Mouse (Mus musculus) ZHBTc4 (cell line): Measurements from ENCODE around the gene Trmt5.

ENCODE experiments used
- DNase-seq: peaks from one replicate; pipeline ENCODE4 v3.0.0-alpha.2; 2011; ENCODE audit warnings: low read depth, low spot score

Trmt5 gene

DNA sequence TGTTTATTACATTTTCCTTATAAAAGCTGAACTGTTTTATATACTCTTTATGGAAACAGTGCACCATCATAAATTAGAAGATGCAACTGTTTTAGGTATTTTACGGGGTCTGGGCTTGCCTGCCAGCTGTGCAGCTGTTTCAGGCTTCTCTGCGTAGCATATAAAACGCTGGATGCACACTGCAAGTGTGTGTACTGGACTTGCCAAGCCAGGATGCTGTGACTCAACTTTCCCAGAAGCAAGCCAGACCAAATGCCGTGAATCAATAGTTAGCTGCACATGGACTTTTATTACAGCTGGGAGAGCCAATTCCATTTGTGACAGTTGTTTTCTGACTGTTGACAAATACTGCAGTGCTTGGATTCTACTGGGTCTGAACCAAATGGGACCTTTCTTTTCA lies 16.6 kb downstream of the Trmt5 start:
- no peak for DNase-seq

DNA sequence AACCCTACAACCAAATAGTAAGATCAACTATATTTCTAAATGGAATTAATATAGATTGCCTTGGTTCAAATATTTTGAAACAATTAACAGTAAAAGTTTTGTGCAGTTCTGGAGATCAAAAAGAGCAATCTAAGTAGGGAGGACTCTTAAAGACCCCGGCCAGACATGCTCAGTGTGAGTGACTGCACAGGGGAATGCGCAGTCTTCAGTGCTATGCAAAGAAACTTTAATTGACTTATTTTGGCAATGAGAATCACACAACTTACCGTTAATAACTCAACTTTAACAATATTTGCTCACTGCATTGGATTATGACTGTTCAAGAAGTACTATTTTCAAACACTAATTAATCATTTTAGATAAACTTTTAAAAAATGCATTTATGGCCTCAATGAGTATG lies 17.0 kb downstream of the Trmt5 start:
- no peak for DNase-seq

GRCm38 (mm10) chr12:73268497-73268896 lies 18.0 kb downstream of the Trmt5 start:
- DNase-seq = no peak

DNA sequence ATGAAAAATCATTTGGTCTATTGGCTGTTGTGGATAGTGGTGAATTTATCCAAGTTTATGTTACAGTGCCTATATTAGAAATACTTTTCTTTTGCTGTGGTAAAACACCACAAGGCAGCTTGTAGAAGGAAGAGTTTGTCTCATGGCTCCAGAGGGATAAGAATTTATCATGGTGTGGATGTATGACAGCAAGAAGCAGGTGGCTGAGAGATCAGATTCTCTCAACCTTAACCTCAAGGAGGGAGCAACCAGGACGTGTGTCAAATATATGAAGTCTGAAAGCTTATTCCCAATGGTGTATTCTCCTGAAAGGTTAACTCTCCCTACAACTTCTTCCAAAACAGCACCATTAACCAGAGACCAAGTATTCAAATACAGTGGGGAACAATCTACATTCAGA lies 19.9 kb downstream of the Trmt5 start:
- DNase-seq = no peak

GRCm38 (mm10) chr12:73265381-73265978 lies 21.0 kb downstream of the Trmt5 start:
- no peak for DNase-seq

GRCm38 (mm10) chr12:73260339-73260738 lies 26.2 kb downstream of the Trmt5 start:
- DNase-seq = no peak

GRCm38 (mm10) chr12:73259269-73259668 lies 27.2 kb downstream of the Trmt5 start:
- DNase-seq = no peak

GRCm38 (mm10) chr12:73255006-73255405 lies 31.5 kb downstream of the Trmt5 start:
- no peak for DNase-seq

- no peak for DNase-seq
Observed at GRCm38 (mm10) chr12:73245687-73246086, 40.8 kb downstream of the Trmt5 start.

DNA sequence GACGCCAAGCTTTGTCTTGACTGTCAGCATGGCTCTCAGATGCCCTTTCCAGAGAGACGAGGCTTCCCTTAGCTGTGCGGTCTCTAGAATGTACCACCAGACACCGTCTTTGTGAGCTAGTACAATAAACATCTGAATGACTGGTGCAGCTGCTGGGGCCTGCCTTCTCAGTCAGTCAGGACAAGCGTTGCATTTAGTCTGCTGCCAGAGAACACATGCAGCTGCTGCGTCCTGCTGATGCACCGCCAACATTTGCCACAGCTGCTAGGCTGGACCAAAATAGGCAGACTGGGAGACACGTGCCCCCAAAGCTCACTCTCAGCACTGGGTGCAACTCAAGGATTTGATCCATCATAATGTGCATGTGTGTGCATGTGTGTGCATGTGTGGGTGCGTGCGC lies 44.5 kb downstream of the Trmt5 start:
- no peak for DNase-seq

GRCm38 (mm10) chr12:73232586-73232985 lies 53.9 kb downstream of the Trmt5 start:
- DNase-seq = no peak

GRCm38 (mm10) chr12:73231552-73231951 lies 55.0 kb downstream of the Trmt5 start:
- no peak for DNase-seq

DNA sequence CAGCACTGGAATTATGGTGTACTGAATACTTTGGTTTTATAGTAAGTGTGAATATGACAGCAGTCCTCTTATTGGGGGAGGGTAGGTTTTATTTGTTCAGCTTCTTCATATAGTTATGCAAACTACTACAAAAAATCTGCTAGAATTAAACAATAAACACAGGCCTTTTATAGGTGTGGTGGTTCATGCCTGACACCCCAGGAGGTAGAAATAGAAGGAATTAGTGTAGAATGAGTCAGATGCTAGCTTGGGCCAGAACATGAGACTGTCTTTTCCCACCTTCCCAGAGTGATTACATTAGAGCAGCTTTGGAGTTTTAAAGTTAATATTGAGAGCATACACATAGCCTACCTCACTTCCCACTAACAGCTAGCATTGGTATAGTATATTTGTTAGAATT lies 56.3 kb downstream of the Trmt5 start:
- DNase-seq = no peak
